Mouse (Mus musculus) intestine, embryonic 14.5 days (tissue): ENCODE measurements around the gene Fam166a. TPM values are rescaled to one million over a fixed set of nuclear protein-coding genes. Genes with fewer than 3 reads are reported as not detected.
A peak's percentile ranks its signal among the peaks of the same experiment; 100 is the strongest.

Experiments used
- ATAC-seq: fragments of 200-750 bp; cut with Nextera tagmentation; replicated peaks from 2 replicates; pipeline ENCODE4 v1.8.0; 2017; ENCODE audit warnings: low read depth, moderate number of reproducible peaks, moderate TSS enrichment, moderate library complexity; ENCODE audit not compliant: low FRiP score, low TSS enrichment
- DNase-seq: peaks from one replicate; pipeline ENCODE4 v3.0.0-alpha.2; 2018; ENCODE audit warnings: low spot score
- H3K27ac ChIP-seq: fragments of 300-500 bp; sonication (generic); 2 replicates; pipeline ENCODE4 v1.5.1; 2014; ENCODE audit warnings: low read depth, mild to moderate bottlenecking, control low read depth
- H3K27me3 ChIP-seq: fragments of 300-500 bp; sonication (generic); replicated peaks from 2 replicates; pipeline ENCODE4 v1.6.1; 2014; ENCODE audit warnings: low read length, control low read depth; ENCODE audit not compliant: control insufficient read depth, insufficient read depth
- H3K36me3 ChIP-seq: fragments of 300-500 bp; sonication (generic); 2 replicates; pipeline ENCODE4 v1.6.1; 2014; ENCODE audit warnings: low read length, control low read depth; ENCODE audit not compliant: control insufficient read depth, insufficient read depth
- H3K4me1 ChIP-seq: fragments of 300-500 bp; sonication (generic); replicated peaks from 2 replicates; pipeline ENCODE4 v1.6.1; 2014; ENCODE audit warnings: low read length, control low read depth, mixed read lengths; ENCODE audit not compliant: control insufficient read depth, insufficient read depth
- H3K4me2 ChIP-seq: fragments of 300-500 bp; sonication (generic); 2 replicates; pipeline ENCODE4 v1.6.1; 2014; ENCODE audit warnings: low read length
- H3K4me3 ChIP-seq: fragments of 300-500 bp; sonication (generic); 2 replicates; pipeline ENCODE4 v1.5.1; 2014; ENCODE audit warnings: low read depth, low read length, control low read depth, mixed read lengths
- H3K9ac ChIP-seq: fragments of 300-500 bp; sonication (generic); 2 replicates; pipeline ENCODE4 v1.6.1; 2014; ENCODE audit warnings: mild to moderate bottlenecking, low read length
- H3K9me3 ChIP-seq: fragments of 300-500 bp; sonication (generic); 2 replicates; pipeline ENCODE4 v1.6.1; 2016; ENCODE audit warnings: low read length, control low read depth; ENCODE audit not compliant: control insufficient read depth
- WGBS: fragments of 180-500 bp; shearing (Covaris S2); extraction: QIAGEN DNeasy Blood & Tissue Kit; methylation state at CpG from one replicate; pipeline ENCODE4 v1.1.7; 2014; 5-methylcytosine and 5-hydroxymethylcytosine counted together
- polyA plus RNA-seq: library from polyadenylated mRNA; unstranded; fragments of >200 nt; fragmentation: Nextera tagmentation; extraction: Ambion mirVana; gene quantifications from 2 replicates; pipeline ENCODE4 v1.2.1, GENCODE M21; 2014

Fam166a gene
- polyA plus RNA-seq, 1 experiment from 2014 or later, result 0.51 TPM

DNA sequence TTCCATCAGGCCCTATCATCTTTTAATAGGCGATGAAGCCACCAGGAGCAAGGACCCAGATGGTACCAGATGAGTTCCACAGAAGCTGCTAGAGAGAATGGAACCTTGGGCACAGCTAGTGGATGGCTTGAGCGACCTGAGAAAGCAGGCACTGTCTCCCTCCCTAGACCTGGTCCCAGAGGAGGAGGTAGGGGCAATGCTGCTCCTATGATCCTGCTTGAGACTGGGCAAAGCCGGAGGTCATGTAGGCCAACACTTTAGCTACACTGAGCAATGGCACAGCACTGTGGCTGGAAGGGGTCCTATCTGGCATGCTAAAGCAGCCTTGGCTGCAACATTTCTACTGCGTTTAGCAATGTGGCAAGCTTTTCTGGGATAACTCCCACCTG is 42.9 kb upstream of the Fam166a start:
- peaks cover 15% of the 10 kb centered on the region for H3K4me1 ChIP-seq
- H3K9me3 ChIP-seq, result no peaks in the 10 kb centered on the region
- H3K36me3 ChIP-seq, result no peaks in the 10 kb centered on the region
- H3K27ac ChIP-seq, result no peak overlapping the region
- no peak overlapping the region for H3K9ac ChIP-seq
- H3K27me3 ChIP-seq, result peaks cover 42% of the 10 kb centered on the region
- DNase-seq (no peak), ATAC-seq (no peak)
- H3K4me3 ChIP-seq, result no peak overlapping the region
- no peak overlapping the region for H3K4me2 ChIP-seq
- 77% methylated on average over 4 of the region's 4 CpGs for WGBS

DNA sequence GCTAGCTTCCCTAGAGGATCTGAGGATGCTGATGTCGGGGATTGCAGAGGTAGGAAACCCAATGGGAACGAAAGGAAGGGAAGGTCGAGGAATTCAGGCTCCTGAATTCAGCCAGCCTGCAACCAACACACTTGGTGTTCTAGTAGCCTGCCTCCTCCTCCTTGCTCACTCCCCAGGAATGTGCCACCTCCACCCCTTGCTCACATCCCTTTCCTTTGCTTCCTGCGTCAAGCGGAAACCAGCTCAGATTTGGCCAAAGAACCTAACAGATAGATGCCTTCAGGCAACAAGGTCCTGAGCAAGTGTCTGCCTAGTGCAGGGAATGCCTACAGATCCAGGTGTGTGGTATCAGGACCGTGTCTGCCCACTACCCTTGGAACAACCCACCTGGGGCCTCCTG is 42.0 kb upstream of the Fam166a start:
- Histone ChIP-seq H3K9ac (no peak overlapping the region), H3K4me1 (peaks cover 18% of the 10 kb centered on the region), H3K4me2 (0 out of 2 replicates have a peak overlapping the region, but pooled peaks have one; percentile 7), H3K27me3 (peaks cover 51% of the 10 kb centered on the region), H3K4me3 (no peak overlapping the region), H3K27ac (0 out of 2 replicates have a peak overlapping the region, but pooled peaks have one; percentile 24), H3K36me3 (no peaks in the 10 kb centered on the region), H3K9me3 (no peaks in the 10 kb centered on the region)
- ATAC-seq (no peak), DNase-seq (no peak)
- WGBS, result 48% methylated on average over 6 of the region's 6 CpGs

DNA sequence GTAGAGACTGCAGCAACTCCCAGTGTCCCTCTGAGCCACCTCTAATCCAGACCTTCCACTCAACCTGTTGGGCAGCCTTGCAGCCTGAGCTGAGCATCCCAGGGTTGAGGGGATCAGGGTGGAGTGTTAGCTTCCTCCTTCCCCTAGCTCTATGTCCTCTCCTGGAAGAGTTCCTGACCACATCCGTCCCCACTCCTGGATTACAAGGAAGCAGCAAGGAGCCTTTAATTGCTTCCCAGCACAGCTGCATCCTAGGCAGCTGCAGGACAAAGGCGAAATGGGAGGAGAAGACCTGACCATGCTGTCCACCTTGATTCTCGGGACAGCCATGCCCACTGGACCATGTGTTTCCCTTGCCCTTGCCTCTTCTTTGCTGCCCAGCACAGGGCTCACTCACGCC is 41.5 kb upstream of the Fam166a start:
- H3K27me3 ChIP-seq, result peaks cover 56% of the 10 kb centered on the region
- H3K27ac ChIP-seq, result 0 out of 2 replicates have a peak overlapping the region, but pooled peaks have one; percentile 24
- ATAC-seq (no peak), DNase-seq (no peak)
- 43% methylated on average over 4 of the region's 4 CpGs for WGBS
- H3K4me3 ChIP-seq, result no peak overlapping the region
- H3K9ac ChIP-seq, result 0 out of 2 replicates have a peak overlapping the region, but pooled peaks have one; percentile 2
- no peaks in the 10 kb centered on the region for H3K36me3 ChIP-seq
- H3K4me2 ChIP-seq, result 0 out of 2 replicates have a peak overlapping the region, but pooled peaks have one; percentile 7
- no peaks in the 10 kb centered on the region for H3K9me3 ChIP-seq
- H3K4me1 ChIP-seq, result peaks cover 23% of the 10 kb centered on the region

DNA sequence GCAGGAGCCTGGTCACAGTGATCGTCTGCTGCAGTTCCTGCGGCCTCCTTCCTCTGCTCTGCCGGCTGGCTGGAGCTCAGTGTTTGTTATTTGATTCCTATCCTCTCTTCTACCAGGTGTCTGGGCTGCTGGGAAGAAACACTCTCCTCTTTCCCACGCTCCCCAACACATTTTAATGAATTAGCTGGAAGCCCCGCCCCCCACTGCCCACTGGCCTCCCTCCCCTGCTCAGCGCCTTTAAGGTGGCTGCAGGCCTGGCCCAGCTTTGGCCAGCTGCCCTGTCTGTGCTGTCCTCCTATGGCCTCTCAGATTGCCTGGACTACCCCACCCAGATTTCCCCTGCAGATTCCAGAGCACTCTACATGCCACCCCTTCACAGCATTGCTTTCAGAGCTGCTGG is 40.9 kb upstream of the Fam166a start:
- ATAC-seq, result no peak
- H3K4me1 ChIP-seq, result peaks cover 24% of the 10 kb centered on the region
- H3K4me2 ChIP-seq, result 0 out of 2 replicates have a peak overlapping the region, but pooled peaks have one; percentile 7
- 0 out of 2 replicates have a peak overlapping the region, but pooled peaks have one; percentile 40 for H3K27ac ChIP-seq
- peak overlapping the region; percentile 8; the same call in 1 of the 2 replicates for H3K9ac ChIP-seq
- H3K27me3 ChIP-seq, result peaks cover 62% of the 10 kb centered on the region
- no peaks in the 10 kb centered on the region for H3K36me3 ChIP-seq
- no peak overlapping the region for H3K4me3 ChIP-seq
- peak; percentile 58 for DNase-seq
- no peaks in the 10 kb centered on the region for H3K9me3 ChIP-seq
- 4% methylated on average over 6 of the region's 6 CpGs for WGBS

DNA sequence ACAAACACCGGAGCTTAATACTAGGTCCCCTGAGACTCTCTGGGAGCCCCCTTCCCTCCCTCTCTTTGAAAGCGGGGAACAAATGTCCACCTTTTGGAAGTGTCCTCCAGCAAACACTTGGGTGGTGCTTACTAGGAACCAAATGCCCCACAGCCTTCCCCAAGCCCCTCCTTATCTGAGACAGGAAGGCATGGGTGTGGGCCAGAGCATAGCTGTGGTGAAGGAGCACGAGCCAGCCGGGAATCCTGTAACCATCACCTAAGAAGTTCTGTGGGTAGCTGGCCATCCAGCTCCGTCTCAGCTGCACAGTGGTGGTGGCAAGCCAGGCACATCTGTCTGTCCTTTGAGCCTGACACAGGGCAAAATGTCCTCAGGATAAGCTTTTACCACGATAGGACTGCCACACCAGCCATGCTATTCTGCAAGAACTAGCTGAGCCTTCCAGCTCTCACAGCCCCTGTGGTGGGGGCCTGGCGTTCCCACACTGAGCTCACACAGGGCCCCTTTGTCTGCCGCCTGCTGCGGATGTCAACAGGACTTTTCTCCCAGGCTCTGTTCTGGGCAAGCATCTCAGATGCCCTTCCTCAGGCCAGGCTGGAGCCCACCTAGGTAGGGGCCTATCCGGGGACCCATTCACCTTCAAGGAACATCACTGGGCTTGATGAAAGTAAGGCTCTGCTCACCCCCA is 40.1 kb upstream of the Fam166a start:
- Histone ChIP-seq H3K36me3 (no peaks in the 10 kb centered on the region), H3K4me1 (peaks cover 24% of the 10 kb centered on the region), H3K4me3 (no peak overlapping the region), H3K27me3 (peaks cover 69% of the 10 kb centered on the region), H3K9me3 (no peaks in the 10 kb centered on the region), H3K9ac (no peak overlapping the region), H3K27ac (no peak overlapping the region), H3K4me2 (no peak overlapping the region)
- DNase-seq (no peak), ATAC-seq (no peak)
- WGBS, result 28% methylated on average over 10 of the region's 10 CpGs

DNA sequence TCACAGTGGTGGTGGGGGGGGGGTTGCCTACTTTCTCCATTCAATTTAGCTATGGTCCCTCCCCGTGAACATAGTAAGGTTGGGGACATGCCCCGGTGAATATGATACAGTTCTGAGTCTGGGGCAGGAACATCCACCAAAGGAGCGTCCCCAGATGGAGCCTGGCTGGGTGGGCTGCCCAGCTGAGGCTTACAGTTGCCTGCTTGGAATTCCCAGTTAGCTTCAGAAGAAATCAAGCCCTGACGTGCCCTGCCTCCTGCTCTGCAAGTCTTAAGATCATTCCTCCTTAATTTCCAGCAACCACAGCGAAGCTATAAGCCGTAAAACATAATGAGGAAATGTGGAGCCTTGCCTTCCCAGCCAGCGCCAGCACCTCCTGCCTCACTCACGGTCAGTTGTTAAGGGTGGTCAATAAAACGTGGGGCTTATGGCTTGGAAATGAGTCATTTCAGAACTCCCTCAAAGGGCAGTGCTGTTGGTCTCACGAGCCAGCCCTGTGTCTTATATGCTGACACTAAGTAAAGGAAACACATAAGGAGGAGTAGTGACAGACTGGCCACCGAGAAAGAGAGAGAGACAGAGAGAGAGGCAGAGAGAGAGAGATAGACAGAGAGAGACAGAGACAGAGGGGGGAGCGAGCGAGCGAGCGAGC is 38.9 kb upstream of the Fam166a start:
- WGBS, result 31% methylated on average over 15 of the region's 15 CpGs
- Histone ChIP-seq H3K27me3 (peaks cover 82% of the 10 kb centered on the region), H3K4me3 (no peak overlapping the region), H3K4me1 (peaks cover 24% of the 10 kb centered on the region), H3K36me3 (no peaks in the 10 kb centered on the region), H3K9me3 (no peaks in the 10 kb centered on the region), H3K27ac (no peak overlapping the region), H3K4me2 (peak overlapping the region; percentile 74), H3K9ac (no peak overlapping the region)
- DNase-seq (no peak), ATAC-seq (no peak)

DNA sequence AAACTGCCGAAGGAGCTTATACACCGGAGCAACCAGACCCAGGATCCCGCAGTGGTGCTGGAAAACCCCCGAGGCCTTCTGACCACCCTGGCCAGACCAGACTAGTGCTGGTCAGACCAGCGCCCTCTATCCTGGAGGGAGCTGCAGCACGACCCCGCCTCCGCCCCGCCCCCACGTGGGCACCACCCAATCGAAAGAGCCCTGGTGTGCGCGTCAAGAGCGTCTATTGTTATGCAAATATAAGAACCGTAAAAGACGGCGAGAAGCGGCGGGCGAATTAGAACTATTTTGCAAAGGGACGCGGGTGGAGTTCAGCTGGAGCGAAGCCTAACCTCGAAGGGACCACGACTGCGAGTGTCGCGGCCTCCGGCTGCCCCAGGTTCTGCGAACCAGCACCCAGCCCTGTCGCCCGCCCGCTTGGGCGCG is 38.1 kb upstream of the Fam166a start, which contains the start of gene Nrarp:
Nrarp (plus strand) TSS at position 281 of the 426 bp plus-strand sequence.
- peaks cover 27% of the 10 kb centered on the region for H3K4me1 ChIP-seq
- H3K27me3 ChIP-seq, result peaks cover 89% of the 10 kb centered on the region
- H3K4me3 ChIP-seq, result peak within 1 kb of the TSS; percentile 54
- under 1% methylated on average over 35 of the region's 35 CpGs for WGBS
- DNase-seq, result peak; percentile 92
- peak within 1 kb of the TSS; percentile 47; the same call in 1 of the 2 replicates for H3K27ac ChIP-seq
- peak within 1 kb of the TSS; percentile 74 for H3K4me2 ChIP-seq
- peak; percentile 86 for ATAC-seq
- no peaks in the 10 kb centered on the region for H3K36me3 ChIP-seq
- H3K9me3 ChIP-seq, result no peaks in the 10 kb centered on the region
- peak within 1 kb of the TSS; percentile 25 for H3K9ac ChIP-seq

DNA sequence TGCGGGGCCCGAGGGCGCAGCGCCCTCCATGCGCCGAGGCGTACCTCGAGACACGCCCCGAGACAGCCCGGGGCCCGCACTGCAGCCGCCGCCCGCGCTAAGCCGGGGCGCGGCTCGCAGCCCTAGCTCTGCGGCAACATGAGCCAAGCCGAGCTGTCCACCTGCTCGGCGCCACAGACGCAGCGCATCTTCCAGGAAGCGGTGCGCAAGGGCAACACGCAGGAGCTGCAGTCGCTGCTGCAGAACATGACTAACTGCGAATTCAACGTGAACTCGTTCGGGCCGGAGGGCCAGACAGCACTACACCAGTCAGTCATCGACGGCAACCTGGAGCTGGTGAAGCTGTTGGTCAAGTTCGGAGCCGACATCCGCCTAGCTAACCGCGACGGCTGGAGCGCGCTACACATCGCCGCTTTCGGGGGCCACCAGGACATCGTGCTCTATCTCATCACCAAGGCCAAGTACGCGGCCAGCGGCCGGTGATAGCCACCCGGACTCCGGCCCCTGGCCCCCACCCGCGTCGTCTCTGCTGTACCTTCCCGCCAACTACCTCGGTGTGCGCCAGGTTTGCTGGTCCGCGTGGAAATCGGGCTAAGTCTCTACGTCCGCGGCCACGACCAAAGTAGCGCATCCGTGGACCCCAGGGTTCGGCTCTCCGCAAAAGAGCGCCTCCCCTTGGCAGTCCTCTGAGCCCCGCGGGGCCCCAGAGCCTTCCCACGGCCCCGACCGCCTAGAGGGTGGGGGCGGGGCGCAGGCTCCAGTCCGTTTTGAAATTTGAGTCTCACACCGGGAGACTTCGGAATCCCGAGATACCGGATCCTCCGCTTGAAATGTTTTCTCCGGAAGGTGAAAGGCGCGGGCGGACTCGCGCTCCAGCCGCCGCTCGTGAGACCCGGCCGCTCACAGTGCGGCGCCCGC is 37.3 kb upstream of the Fam166a start:
- WGBS, result under 1% methylated on average over 97 of the region's 100 CpGs
- H3K4me2 ChIP-seq, result peak overlapping the region; percentile 74
- peaks cover 30% of the 10 kb centered on the region for H3K4me1 ChIP-seq
- peak overlapping the region; percentile 25 for H3K9ac ChIP-seq
- H3K27me3 ChIP-seq, result peaks cover 84% of the 10 kb centered on the region
- H3K9me3 ChIP-seq, result no peaks in the 10 kb centered on the region
- ATAC-seq (peak; percentile 37), DNase-seq (peak; percentile 82)
- peak overlapping the region; percentile 47; the same call in 1 of the 2 replicates for H3K27ac ChIP-seq
- peak overlapping the region; percentile 54 for H3K4me3 ChIP-seq
- H3K36me3 ChIP-seq, result no peaks in the 10 kb centered on the region
